Mouse (Mus musculus): ENCODE results near the gene Arhgap42.

The Arhgap42 gene

GRCm38 (mm10) chr9:9142561-9142960 lies 96.3 kb downstream of the Arhgap42 start:
- no peaks in the 10 kb centered on the region for H3K36me3 ChIP-seq (ENCODE audit: control insufficient read depth, insufficient read depth, low read length, poor library complexity, severe bottlenecking)
- no peak for DNase-seq (ENCODE audit: low read depth, low spot score)

DNA sequence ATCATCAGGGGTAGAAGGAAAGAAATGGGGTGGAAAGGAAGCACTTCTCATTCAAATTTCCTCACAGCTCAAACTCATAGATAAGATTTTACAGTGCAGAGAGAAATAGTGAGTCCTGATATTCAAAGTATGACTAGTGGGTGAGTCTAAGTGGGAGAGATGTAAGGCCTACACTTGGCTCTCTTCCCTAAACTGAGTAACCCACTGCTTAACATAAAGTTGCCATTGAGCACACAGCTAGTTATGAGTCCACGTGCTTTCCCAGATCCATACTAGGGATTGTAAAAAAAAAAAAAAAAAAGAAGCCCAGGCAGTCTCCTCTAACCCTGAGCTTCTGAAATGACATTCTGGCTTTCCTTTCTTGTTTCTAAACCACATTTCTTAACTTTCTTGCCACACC lies 96.8 kb downstream of the Arhgap42 start:
- no peaks in the 10 kb centered on the region for H3K36me3 ChIP-seq (ENCODE audit: control insufficient read depth, insufficient read depth, low read length, poor library complexity, severe bottlenecking)
- no peak for DNase-seq (ENCODE audit: low read depth, low spot score)
- H3K27me3 ChIP-seq (ENCODE audit: control insufficient read depth, insufficient read depth, low read length, poor library complexity, severe bottlenecking): no peaks in the 10 kb centered on the region

More at GRCm38 (mm10) chr9:9142561-9142960, 96.3 kb downstream of the Arhgap42 start:
- H3K27me3 ChIP-seq (ENCODE audit: control insufficient read depth, insufficient read depth, low read length, poor library complexity, severe bottlenecking): no peaks in the 10 kb centered on the region

GRCm38 (mm10) chr9:9128996-9129694 lies 109.8 kb downstream of the Arhgap42 start:
- H3K27me3 ChIP-seq (ENCODE audit: control insufficient read depth, insufficient read depth, low read length, poor library complexity, severe bottlenecking): no peaks in the 10 kb centered on the region
- H3K36me3 ChIP-seq (ENCODE audit: control insufficient read depth, insufficient read depth, low read length, poor library complexity, severe bottlenecking): no peaks in the 10 kb centered on the region
- DNase-seq (ENCODE audit: low read depth, low spot score): no peak

DNA sequence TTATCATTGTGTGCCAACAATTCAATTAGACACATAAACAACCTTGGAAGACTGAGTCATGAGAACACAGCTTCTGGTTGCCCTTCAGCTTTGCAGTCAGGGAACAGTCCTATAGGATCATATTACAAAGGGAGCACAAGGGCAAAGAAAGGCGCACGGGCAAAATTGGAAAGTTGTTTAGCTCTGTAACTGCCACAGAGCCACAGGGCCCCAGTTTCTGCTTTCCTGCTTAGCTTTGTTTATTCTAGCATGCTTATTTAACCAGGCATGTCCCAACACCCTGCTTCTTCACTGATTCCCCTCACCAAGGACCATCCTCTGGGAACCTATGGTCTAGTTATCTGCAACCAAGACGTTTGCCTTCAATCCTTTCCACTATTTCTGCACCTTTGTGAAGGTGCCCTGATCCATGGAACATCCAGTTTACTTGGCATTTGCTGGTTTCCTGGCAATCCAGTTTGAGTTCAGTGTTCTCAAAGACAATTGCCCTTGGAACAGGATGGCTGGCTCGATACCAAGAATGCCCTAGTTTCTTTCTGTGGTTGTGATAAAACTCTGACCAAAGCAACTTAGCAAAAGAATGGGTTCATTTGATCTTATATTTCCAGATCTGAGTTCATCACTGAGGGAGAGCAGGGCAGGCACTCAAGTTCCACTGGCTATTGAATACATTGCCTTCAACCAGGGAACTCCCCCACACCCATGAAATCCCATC lies 111.7 kb downstream of the Arhgap42 start:
- no peak for DNase-seq (ENCODE audit: low read depth, low spot score)
- Histone ChIP-seq H3K36me3 (ENCODE audit: control insufficient read depth, insufficient read depth, low read length, poor library complexity, severe bottlenecking) (no peaks in the 10 kb centered on the region), H3K27me3 (ENCODE audit: control insufficient read depth, insufficient read depth, low read length, poor library complexity, severe bottlenecking) (no peaks in the 10 kb centered on the region)

GRCm38 (mm10) chr9:9124156-9124555 lies 114.7 kb downstream of the Arhgap42 start:
- H3K36me3 ChIP-seq (ENCODE audit: control insufficient read depth, insufficient read depth, low read length, poor library complexity, severe bottlenecking): no peaks in the 10 kb centered on the region
- DNase-seq (ENCODE audit: low read depth, low spot score): no peak
- no peaks in the 10 kb centered on the region for H3K27me3 ChIP-seq (ENCODE audit: control insufficient read depth, insufficient read depth, low read length, poor library complexity, severe bottlenecking)

DNA sequence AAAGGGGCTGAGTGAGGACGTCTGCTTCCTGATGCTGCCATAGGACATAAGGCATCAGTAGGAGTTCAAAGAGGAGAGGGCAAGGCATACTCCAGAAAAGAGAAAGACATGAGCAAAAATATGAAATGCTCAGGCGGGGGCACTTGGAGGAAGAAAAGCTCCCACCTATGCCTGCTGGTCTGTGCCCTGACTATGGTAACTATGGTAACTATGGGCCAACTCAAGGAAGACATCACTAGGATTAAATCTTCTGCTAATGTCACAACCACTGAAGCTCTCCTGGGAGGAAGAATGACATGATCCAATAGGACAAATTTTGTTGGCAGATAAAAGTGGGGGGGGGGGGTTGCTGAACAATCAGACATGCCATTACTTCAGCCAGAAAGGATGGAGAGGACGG lies 124.6 kb downstream of the Arhgap42 start:
- no peaks in the 10 kb centered on the region for H3K36me3 ChIP-seq (ENCODE audit: control insufficient read depth, insufficient read depth, low read length, poor library complexity, severe bottlenecking)
- DNase-seq (ENCODE audit: low read depth, low spot score): no peak
- no peaks in the 10 kb centered on the region for H3K27me3 ChIP-seq (ENCODE audit: control insufficient read depth, insufficient read depth, low read length, poor library complexity, severe bottlenecking)

GRCm38 (mm10) chr9:9113847-9114246 lies 125.1 kb downstream of the Arhgap42 start:
- Histone ChIP-seq H3K27me3 (ENCODE audit: control insufficient read depth, insufficient read depth, low read length, poor library complexity, severe bottlenecking) (no peaks in the 10 kb centered on the region), H3K36me3 (ENCODE audit: control insufficient read depth, insufficient read depth, low read length, poor library complexity, severe bottlenecking) (no peaks in the 10 kb centered on the region)
- no peak for DNase-seq (ENCODE audit: low read depth, low spot score)

DNA sequence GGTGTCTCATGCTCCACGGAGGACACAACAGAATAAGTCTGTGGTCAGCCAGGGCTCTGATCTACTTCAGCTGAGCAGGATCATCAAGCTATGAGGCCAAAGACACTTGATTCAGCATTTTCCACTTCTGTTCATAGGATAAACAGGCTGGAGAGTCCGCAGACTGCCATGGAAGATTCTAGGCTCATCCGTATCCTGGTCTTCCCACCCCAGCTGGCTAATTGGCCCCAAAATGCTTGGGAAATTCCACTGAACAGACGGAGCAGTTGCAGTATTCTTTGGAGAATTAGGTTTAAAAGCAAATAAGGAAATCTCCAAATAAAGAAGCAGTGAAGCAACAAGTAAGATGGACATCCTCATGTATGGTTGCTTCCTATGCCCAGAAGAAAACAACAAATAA lies 126.0 kb downstream of the Arhgap42 start:
- DNase-seq (ENCODE audit: low read depth, low spot score): no peak
- Histone ChIP-seq H3K27me3 (ENCODE audit: control insufficient read depth, insufficient read depth, low read length, poor library complexity, severe bottlenecking) (no peaks in the 10 kb centered on the region), H3K36me3 (ENCODE audit: control insufficient read depth, insufficient read depth, low read length, poor library complexity, severe bottlenecking) (no peaks in the 10 kb centered on the region)

GRCm38 (mm10) chr9:9107697-9108096 lies 131.2 kb downstream of the Arhgap42 start:
- DNase-seq (ENCODE audit: low read depth, low spot score): no peak
- no peaks in the 10 kb centered on the region for H3K36me3 ChIP-seq (ENCODE audit: control insufficient read depth, insufficient read depth, low read length, poor library complexity, severe bottlenecking)
- no peaks in the 10 kb centered on the region for H3K27me3 ChIP-seq (ENCODE audit: control insufficient read depth, insufficient read depth, low read length, poor library complexity, severe bottlenecking)

DNA sequence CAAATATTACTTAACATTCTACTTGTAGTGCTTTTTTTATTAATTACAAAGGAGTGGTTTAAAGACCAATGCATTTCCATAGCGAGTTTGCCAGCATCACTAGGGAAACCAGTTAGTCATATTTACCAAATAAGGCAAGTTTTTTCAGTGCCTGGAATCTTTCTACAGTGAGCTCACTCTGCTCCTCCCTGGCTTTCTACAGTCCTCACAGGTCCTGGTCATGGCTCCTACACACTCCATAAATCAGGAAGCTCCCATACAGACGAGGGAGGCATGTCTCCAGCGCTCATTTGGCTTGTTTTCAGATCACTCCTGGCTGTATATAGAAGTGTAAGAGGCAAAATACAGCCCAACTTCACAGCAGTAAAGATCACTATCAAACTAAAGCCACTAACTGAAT lies 134.1 kb downstream of the Arhgap42 start:
- no peaks in the 10 kb centered on the region for H3K36me3 ChIP-seq (ENCODE audit: control insufficient read depth, insufficient read depth, low read length, poor library complexity, severe bottlenecking)
- no peak for DNase-seq (ENCODE audit: low read depth, low spot score)
- no peaks in the 10 kb centered on the region for H3K27me3 ChIP-seq (ENCODE audit: control insufficient read depth, insufficient read depth, low read length, poor library complexity, severe bottlenecking)

GRCm38 (mm10) chr9:9102158-9102514 lies 136.8 kb downstream of the Arhgap42 start:
- H3K36me3 ChIP-seq (ENCODE audit: control insufficient read depth, insufficient read depth, low read length, poor library complexity, severe bottlenecking): no peaks in the 10 kb centered on the region
- DNase-seq (ENCODE audit: low read depth, low spot score): no peak

DNA sequence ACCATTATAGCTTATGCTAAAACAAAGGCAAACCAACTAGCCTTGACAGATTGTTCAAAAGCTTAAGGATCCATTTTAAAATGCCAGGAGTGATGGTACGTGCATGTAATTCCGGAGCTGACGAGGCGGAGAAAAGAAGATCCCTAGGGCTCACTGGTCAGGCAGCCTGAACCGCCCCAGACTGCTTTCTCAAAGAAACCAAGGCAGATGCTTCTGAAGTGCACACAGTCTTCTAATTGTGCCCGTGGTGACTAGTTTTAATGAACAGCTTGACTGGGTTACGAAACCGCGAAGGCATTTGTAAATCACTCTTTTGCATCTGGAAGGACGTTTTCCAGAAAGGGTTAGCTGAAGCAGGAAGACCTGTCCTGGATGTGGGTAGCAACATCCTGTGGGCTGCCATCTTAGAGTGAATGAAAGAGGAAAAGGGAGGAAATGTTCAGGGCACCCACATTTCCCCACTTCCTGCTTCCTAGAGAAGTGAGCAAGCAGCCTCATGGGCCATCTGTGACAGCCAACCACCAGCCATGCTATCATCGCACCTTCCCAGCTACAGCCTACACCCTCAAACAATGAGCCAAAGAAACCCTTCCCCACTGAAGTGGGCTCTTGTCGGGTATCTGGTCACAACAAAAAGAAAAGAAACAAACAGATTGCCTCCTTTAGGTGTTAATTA lies 137.3 kb downstream of the Arhgap42 start:
- no peak for DNase-seq (ENCODE audit: low read depth, low spot score)
- no peaks in the 10 kb centered on the region for H3K27me3 ChIP-seq (ENCODE audit: control insufficient read depth, insufficient read depth, low read length, poor library complexity, severe bottlenecking)
- H3K36me3 ChIP-seq (ENCODE audit: control insufficient read depth, insufficient read depth, low read length, poor library complexity, severe bottlenecking): no peaks in the 10 kb centered on the region

More at GRCm38 (mm10) chr9:9102158-9102514, 136.8 kb downstream of the Arhgap42 start:
- H3K27me3 ChIP-seq (ENCODE audit: control insufficient read depth, insufficient read depth, low read length, poor library complexity, severe bottlenecking): no peaks in the 10 kb centered on the region

DNA sequence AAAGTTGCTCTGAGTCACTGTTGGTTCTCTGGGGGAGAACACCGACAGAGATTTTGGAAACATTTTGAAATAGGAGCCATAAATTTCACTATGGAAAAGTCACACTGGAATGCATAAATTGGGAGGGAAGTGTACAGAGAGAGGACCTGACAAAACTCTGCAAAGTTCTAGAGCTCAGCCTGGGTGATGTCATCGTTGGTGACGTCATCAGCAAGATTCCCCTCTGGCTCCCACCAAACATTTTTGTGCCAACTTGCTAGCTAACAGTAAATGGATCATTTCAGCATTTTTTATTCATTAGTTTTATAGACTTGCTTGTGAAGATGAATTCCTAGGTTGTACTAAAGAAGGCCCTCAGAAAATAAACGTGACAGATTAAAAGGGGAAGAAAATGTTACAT lies 137.8 kb downstream of the Arhgap42 start:
- no peaks in the 10 kb centered on the region for H3K36me3 ChIP-seq (ENCODE audit: control insufficient read depth, insufficient read depth, low read length, poor library complexity, severe bottlenecking)
- no peak for DNase-seq (ENCODE audit: low read depth, low spot score)
- no peaks in the 10 kb centered on the region for H3K27me3 ChIP-seq (ENCODE audit: control insufficient read depth, insufficient read depth, low read length, poor library complexity, severe bottlenecking)

DNA sequence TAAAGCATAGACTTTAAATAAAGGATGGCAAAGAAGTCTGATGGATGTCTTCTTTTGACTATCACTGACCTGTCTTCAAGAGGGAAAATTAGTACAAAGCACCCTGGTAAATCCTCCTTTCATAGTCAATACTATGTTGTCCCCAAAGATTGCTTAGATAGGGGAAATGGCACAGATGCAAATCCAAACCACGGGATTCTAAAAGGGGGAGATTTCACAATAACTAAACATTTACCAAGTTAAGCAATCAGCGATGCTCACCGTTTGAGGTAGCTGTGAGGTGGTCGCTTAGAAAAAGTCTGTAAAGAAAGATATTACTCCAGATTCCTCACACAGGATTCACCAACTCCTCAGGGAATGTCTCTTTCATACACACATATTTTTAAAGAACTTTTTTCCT lies 141.1 kb downstream of the Arhgap42 start:
- Histone ChIP-seq H3K36me3 (ENCODE audit: control insufficient read depth, insufficient read depth, low read length, poor library complexity, severe bottlenecking) (no peaks in the 10 kb centered on the region), H3K27me3 (ENCODE audit: control insufficient read depth, insufficient read depth, low read length, poor library complexity, severe bottlenecking) (no peaks in the 10 kb centered on the region)
- no peak for DNase-seq (ENCODE audit: low read depth, low spot score)

- no peaks in the 10 kb centered on the region for H3K27me3 ChIP-seq (ENCODE audit: control insufficient read depth, insufficient read depth, low read length, poor library complexity, severe bottlenecking)
- H3K36me3 ChIP-seq (ENCODE audit: control insufficient read depth, insufficient read depth, low read length, poor library complexity, severe bottlenecking): no peaks in the 10 kb centered on the region
- DNase-seq (ENCODE audit: low read depth, low spot score): no peak
Measured at GRCm38 (mm10) chr9:9096761-9097160, 142.1 kb downstream of the Arhgap42 start.
